Mouse (Mus musculus): ENCODE data around the gene Krt77. TPM values are rescaled to one million over a fixed set of nuclear protein-coding genes. Genes with fewer than 3 reads are reported as not detected.

The Krt77 gene
- total RNA-seq, 2 experiments from 2014 or later: 12.5 to 19.0 TPM

DNA sequence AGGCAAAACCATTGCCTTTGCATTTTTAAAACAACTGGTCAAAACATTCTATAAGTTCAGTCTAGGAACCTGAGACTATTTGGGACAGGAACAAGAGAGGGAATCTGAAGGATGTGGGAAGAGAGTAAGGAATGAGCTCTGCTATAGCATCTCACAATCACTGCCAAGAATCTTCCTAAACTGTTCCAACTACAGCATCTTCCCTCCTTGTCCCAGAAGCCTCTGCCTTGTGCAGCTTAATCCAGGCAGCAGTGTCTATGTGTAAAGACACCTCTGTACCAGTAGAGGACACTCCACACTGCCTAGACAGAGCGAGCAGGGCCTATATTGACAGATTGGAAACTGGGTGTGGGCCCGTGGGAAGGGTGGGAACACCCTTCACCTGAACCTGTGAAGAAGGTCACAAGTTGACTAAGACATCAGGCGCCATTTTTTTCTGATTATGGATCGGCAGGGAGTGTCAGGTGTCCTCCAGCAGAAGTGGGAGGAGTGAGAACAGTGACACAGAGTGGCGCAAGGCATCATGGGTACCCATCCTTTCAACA is 34.6 kb downstream of the Krt77 start:
- no peak for DNase-seq (ENCODE audit: low spot score in 2 of 2)

DNA sequence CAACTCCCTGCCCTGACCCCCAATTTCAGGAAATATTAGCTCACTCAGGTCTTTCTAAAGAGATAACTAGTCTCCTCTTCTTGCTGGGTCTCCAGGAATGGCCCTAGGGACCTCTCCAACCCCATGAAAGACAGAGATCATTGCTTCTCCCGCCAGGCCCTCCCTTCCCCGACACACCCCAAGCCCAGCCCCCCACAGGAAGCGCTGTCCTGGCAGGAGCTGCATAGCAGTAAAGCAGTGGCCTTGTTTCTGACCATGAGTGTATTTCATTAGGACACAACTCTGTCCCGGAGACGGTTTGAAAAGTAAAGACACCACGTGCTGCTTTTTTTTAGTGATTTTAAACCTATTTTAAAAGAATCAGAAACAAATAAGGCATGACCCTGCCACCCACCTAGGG is 36.4 kb downstream of the Krt77 start:
- DNase-seq (ENCODE audit: low spot score in 2 of 2): no peak

DNA sequence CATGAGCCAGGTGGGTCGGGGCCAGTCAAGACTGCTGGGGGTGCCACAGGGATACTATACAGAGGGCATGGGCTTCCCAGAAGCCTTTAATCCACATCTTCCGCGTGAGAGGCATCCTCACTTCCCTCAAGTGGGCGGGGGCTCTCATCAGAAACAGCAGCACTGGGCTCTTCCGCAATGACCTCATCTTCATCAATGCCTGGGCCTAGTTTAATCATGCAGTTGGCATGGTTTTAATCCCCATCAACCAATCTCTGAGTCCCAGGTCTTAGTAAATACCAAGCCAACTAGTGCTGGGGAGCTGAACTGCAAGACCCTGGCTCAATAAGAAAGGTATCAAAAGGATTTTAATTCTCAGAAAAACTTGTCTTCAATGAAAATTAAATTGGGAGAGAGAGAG is 40.1 kb downstream of the Krt77 start:
- DNase-seq (ENCODE audit: low spot score in 2 of 2): no peak

DNA sequence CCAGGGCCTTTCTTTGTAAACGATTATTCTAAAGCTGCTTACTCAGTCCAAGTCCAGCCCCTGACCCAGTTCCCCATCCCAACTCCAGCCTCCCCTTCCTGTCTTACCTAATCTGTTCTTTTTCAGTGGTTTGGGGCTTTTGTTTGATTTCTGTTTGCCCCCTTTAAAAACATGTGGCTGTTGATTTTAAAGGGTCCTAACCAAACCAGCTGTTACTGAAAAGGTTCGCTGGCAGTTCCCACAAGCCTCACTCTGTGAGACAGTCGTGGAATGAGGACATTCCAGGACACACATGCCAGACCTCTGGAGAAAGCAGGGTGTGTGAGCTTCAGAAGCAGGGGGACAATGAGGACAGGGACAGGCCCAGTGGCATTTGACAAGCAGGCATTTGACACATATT is 47.7 kb downstream of the Krt77 start:
- DNase-seq (ENCODE audit: low spot score in 2 of 2): no peak

DNA sequence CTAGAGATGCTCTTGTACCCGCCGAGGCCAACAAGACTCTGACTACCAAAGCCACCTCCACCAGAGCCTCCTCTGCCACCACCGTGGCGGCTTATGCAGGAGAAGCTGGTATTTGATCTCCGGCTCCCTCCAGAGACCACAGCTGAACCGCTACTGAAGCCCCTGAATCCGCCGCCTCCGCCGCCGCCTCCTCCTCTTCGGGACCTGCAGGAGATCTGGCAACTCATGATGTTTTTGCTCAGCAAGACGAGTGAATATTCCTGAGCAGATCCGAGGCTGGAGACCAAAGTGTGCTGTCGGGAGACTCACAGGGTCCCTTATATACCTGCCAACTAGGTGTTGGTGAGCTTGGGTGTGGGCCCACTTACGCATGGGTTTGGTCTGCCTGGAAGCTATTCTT is 51.6 kb downstream of the Krt77 start, which contains the start of gene Krt2:
Gene Krt2, minus strand, starts transcription at position 295 of the 400 bp plus-strand sequence.
- peak; percentile 51 to 53 for DNase-seq (ENCODE audit: low spot score in 2 of 2)

Small RNA genes lying within 50 kb of the gene (microRNA-seq; reads per million reads assigned to microRNA genes)
- 0 reads per million in 2 experiments for gene Gm44356

Other genes starting within 250 kb of the Krt77 start
- gene Gm5414, start 241.5 kb downstream of the Krt77 start, total RNA-seq (2021): not detected
- gene Gm5478, start 222.3 kb downstream of the Krt77 start, total RNA-seq (2021): not detected
- not detected for gene Krt6b, start 189.4 kb downstream of the Krt77 start, total RNA-seq (2021)
- not detected for gene Krt6a, start 175.4 kb downstream of the Krt77 start, total RNA-seq (2021)
- gene Krt5, start 156.8 kb downstream of the Krt77 start, total RNA-seq (2021): under 1 TPM; 0.43 to 0.84 TPM
- not detected for gene Krt71, start 126.6 kb downstream of the Krt77 start, total RNA-seq (2021)
- gene Krt72, start 83.2 kb downstream of the Krt77 start, total RNA-seq (2021): not detected
- gene Krt73, start 67.4 kb downstream of the Krt77 start, total RNA-seq (2021): 1 to 10 TPM; 6.3 to 7.8 TPM
- 10 to 100 TPM in 1 of 2 experiments, 1 to 10 TPM in 1; 7.3 to 10.5 TPM for gene Krt2, start 51.5 kb downstream of the Krt77 start, total RNA-seq (2021)
- 1 to 10 TPM; 2.7 to 4.0 TPM for gene Krt1, start 18.9 kb downstream of the Krt77 start, total RNA-seq (2021)
- not detected for gene Krt76, start 23.2 kb upstream of the Krt77 start, total RNA-seq (2021)
- gene Krt4, start 55.0 kb upstream of the Krt77 start, total RNA-seq (2021): not detected
- under 1 TPM; 0.20 to 0.45 TPM for gene Krt79, start 70.6 kb upstream of the Krt77 start, total RNA-seq (2021)
- gene Krt78, start 84.6 kb upstream of the Krt77 start, total RNA-seq (2021): not detected
- not detected for gene Krt8, start 134.8 kb upstream of the Krt77 start, total RNA-seq (2021)
- gene Krt18, start 158.5 kb upstream of the Krt77 start, total RNA-seq (2021): under 1 TPM; 0.23 to 0.64 TPM
- 100 to 1,000 TPM; 197 to 203 TPM for gene Eif4b, start 204.1 kb upstream of the Krt77 start, total RNA-seq (2021)
- 10 to 100 TPM; 13.8 to 18.2 TPM for gene Tns2, start 230.7 kb upstream of the Krt77 start, total RNA-seq (2021)